Mouse (Mus musculus) mature B cell (primary cell): ENCODE measurements around the gene Bank1.

Experiments
- in situ Hi-C: fragments of 300-500 bp; cut with MboI; formaldehyde crosslinking; loops from 2 replicates; pipeline ENCODE4 v1.14.3; 2019

Bank1 gene

DNA sequence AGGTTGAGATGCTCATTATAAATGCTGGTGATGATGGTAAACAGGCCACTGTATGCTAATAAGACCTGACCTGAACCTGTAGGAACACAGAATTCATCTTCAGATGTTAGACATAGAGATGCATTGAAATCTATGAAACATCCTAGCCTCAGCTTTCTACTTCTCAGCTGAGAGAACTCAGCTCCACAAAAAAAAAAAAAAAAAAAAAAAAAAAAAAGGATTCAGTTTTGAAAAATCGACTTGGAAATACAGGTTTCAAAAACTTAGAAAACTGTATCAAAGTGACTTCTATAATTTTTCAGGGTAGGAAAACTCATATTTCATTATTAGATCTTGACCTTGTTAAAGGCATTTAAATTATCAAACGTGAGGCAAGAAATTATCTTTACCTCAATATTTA is 222.5 kb downstream of the Bank1 start:
- in situ Hi-C loops = no loop called here

DNA sequence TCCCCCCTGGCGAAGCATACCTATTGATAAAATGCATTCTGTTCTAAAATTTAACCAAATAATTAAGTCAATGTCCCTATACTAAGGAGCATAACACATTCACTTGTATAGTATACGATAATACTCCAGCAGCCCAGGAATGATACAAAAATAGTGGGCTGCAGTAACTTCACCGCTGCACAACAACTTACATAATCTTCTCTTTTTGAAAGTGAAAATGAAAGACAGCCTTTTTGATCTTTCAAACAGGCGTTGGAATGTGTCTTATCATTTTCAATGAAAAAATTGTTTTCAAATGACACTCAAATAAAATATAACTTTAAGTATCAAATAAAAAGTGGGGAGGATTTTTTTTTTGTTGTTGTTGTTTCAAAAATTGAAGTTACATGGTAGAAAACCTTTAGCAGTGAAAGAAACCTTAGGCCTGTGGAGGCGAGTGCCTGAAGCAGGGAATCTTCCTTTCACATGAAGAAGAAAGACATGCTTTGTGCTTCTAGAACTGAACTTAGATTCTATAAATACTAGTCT is 224.8 kb downstream of the Bank1 start:
- in situ Hi-C loops = no loop called here

- in situ Hi-C loops = no loop called here
Measured at GRCm38 (mm10) chr3:136100292-136100691, 225.6 kb downstream of the Bank1 start.

DNA sequence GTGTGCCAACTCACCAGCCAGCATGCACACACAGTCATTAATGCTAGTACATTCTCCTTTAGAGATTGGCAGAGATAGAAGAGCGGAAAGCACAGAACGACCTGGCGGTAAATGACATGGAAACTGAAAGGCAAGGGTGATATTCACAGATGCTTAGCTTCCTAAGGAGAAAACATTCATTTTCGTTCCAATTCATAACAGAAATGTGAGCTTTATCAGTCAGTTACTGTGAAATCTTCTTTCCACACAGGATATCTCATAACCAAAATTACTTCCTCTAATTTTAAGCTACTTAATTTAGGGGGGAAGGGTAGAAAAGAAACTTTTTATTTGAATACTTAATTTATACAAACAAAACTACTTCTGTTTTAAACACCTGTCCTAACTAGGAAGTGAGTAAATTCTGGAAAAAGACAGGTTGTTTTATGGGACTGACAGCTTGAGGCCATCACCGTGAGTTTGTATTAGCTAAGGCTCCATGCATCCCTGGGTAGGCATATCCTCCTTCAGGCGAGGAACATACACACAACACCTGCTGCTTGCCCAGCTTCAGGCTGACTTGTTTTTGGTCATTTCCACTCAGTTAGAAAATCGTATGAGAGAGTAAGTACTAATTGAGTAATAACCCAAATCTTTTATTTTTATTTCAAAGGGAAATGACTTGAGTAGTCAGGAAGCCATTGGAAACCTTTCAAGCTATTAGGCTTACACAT is 238.8 kb downstream of the Bank1 start:
- in situ Hi-C loops = no loop called here

GRCm38 (mm10) chr3:136086431-136086830 is 239.4 kb downstream of the Bank1 start:
- in situ Hi-C loops = no loop called here

- in situ Hi-C loops = no loop called here
Measured at GRCm38 (mm10) chr3:136085077-136085476, 240.8 kb downstream of the Bank1 start.

DNA sequence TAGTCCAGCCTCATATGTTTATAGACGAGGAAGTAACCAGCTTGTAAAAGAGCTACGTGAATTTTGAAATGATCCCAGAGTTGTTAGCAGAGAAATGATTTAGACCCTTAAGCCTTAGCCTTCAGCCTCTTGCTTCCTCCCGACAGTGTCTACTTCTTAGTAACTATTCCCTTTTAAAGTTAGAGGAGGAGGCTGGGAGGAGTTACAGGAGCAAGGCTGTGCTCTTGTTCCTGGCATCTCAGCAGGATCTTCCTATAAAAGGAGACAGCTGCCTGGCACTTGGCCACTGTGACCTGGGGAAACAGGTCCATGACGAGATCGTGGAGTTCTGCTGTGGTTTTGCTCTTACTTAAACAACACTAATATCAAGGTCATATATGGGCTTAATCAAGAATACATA is 241.8 kb downstream of the Bank1 start:
- in situ Hi-C loops = no loop called here

- in situ Hi-C loops = no loop called here
Measured at GRCm38 (mm10) chr3:136081264-136081663, 244.6 kb downstream of the Bank1 start.

- in situ Hi-C loops = no loop called here
Measured at GRCm38 (mm10) chr3:136078535-136078934, 247.3 kb downstream of the Bank1 start.

DNA sequence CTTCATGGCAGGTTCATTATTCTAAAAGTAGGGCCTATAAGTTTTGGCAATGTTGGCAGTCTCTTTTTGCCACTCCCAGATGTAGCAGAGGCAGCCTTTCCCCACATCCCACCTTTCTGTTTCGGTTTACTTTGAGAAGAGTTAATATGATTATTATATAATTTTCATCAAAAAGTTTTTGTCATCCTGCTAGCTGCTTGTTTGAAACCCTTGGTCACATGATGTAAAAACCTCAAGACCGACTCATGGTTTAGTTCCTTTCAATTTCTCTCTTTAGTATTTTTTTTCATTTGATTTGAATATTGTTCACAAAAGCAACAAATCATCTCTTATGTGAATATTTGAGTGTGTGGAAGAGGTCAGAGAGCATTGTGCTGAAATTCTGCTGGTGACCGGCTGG is 255.5 kb downstream of the Bank1 start:
- in situ Hi-C loops = no loop called here

GRCm38 (mm10) chr3:136061907-136062306 is 264.0 kb downstream of the Bank1 start:
- in situ Hi-C loops = no loop called here

DNA sequence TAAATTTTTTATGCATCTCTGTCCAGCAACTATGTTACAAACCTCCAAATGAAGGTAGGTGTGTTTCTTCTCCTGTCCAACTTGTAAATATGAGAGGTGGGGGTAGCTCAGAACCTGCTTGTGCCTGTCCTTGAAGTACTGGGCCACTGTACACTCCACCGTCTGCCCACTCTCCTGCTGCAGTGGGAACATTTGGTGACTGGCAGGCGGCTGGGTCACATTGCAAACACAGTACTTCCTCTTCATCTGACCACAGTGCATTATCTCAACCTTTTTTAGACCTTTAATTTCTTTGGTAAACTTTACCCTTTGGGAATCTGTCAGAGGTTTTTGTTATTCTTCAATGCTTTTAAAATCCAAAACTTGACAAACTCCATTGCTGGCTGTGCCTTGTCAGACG is 275.2 kb downstream of the Bank1 start:
- in situ Hi-C loops = no loop called here

DNA sequence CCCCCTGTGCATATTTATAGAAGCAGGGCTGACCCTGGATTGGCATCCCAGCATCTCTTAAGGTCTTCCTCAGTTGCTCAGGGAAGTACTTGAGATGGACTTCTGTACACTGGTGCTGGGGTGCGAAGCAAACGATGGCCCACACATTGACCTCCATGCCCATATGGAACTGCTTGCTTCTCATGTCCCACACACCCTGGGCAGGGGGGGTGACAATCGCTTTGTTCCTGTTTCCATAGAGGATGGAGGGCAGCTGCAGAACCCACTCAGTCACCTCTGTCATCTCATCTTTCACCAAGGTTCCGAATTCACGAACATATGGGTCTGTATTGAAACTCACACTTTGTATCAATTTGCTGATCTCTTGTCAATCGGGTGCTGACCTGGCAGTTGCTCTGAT is 275.7 kb downstream of the Bank1 start:
- in situ Hi-C loops = no loop called here

- in situ Hi-C loops = no loop called here
Measured at GRCm38 (mm10) chr3:136048026-136048425, 277.8 kb downstream of the Bank1 start.

GRCm38 (mm10) chr3:136045381-136045780 is 280.5 kb downstream of the Bank1 start:
- in situ Hi-C loops = no loop called here

- in situ Hi-C loops = no loop called here
Measured at GRCm38 (mm10) chr3:136040041-136040440, 285.8 kb downstream of the Bank1 start.

DNA sequence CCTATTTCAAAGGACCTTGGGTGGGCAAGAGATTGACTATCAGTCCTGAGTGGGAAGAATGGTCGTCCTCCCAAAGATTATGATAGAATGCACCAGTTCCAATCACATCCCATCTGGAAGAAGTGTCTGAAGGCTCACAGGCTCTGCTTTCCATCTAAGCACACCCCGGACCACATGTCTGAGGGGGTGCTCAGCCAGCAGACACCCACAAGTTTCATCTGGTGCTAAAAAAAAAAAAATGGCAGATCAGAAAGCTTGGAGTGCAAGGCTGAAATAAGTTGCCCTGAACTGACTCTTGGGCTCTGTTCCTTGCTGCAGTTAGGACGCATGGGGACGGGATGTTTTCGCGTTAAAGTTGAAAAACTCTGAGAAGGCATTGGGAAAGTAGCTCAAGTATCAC is 286.4 kb downstream of the Bank1 start:
- in situ Hi-C loops = no loop called here

GRCm38 (mm10) chr3:136037254-136037653 is 288.6 kb downstream of the Bank1 start:
- in situ Hi-C loops = no loop called here

DNA sequence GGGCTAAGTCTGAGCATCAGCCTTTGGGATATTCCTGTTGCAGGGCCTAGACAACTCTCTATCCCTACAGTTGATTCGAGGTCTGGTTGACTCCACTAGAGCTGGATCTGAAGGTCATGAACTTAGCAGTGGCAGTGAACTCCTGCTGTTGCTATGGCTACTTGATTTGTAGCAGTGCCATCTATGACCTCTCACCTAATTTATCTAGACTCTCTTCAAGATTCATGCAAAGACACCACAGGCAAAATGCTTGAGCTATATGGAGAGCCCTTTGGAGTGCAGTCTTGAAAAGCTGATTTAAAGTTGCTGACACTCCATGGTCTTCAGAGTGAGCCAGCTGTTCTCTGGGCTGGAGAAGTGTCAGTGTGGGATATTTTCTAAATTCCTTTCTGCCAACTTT is 290.1 kb downstream of the Bank1 start:
- in situ Hi-C loops = no loop called here

- in situ Hi-C loops = no loop called here
Measured at GRCm38 (mm10) chr3:136024876-136025275, 301.0 kb downstream of the Bank1 start.

GRCm38 (mm10) chr3:136017517-136017916 is 308.3 kb downstream of the Bank1 start:
- in situ Hi-C loops = no loop called here

DNA sequence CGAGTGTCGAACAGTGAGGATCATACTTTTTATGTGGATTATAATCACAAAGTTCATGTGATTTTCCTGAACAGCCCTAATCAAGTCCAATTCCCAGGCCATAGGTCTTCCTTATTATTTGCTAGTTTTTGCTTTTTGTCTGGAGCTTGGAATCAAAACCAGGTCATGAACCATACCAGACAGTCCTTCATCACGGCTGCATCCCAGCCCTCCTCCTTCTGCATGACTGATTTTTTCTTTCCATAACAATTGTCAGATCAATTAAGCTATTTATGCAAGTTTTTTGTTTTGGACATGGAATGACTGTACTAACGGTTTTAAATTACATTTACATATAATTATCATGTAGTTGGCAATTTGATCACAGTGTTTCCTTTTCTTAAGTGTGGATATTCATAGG is 315.2 kb downstream of the Bank1 start:
- in situ Hi-C loops = no loop called here

GRCm38 (mm10) chr3:136007846-136008245 is 318.0 kb downstream of the Bank1 start:
- in situ Hi-C loops = no loop called here
